Mouse (Mus musculus) spleen, adult 2 months (tissue): ENCODE measurements around the gene Gm28043. TPM values are rescaled to one million over a fixed set of nuclear protein-coding genes. Genes with fewer than 3 reads are reported as not detected.

ENCODE experiments used
- DNase-seq, 2 experiments: peaks; one replicate each; pipeline versions ENCODE4 v3.0.0 to v3.0.0-alpha.2; 2012 to 2021; ENCODE audit warnings: low spot score in 2 of 2, low read depth in 1 of 2
- H3K27ac ChIP-seq: fragments of 200-500 bp; 2 replicates; pipeline ENCODE4 v1.5.1; 2012; ENCODE audit warnings: low read length, inconsistent platforms; ENCODE audit not compliant: insufficient read depth
- H3K27me3 ChIP-seq: fragments of 200-500 bp; 2 replicates; pipeline ENCODE4 v1.6.1; 2012; ENCODE audit warnings: mild to moderate bottlenecking, moderate library complexity, low read length, inconsistent platforms; ENCODE audit not compliant: control insufficient read depth, insufficient read depth
- H3K36me3 ChIP-seq: fragments of 200-500 bp; 2 replicates; pipeline ENCODE4 v1.6.1; 2012; ENCODE audit warnings: mild to moderate bottlenecking, low read length, inconsistent platforms; ENCODE audit not compliant: control insufficient read depth, insufficient read depth
- H3K4me1 ChIP-seq: fragments of 200-500 bp; 2 replicates; pipeline ENCODE4 v1.6.1; 2011; ENCODE audit warnings: inconsistent platforms; ENCODE audit not compliant: control insufficient read depth, insufficient read depth, insufficient read length
- H3K4me3 ChIP-seq: fragments of 200-500 bp; 2 replicates; pipeline ENCODE4 v1.5.1; 2011; ENCODE audit warnings: mild to moderate bottlenecking, inconsistent platforms; ENCODE audit not compliant: insufficient read depth, insufficient read length; ENCODE audit errors: extremely low read depth
- CTCF ChIP-seq: fragments of 200-500 bp; IDR thresholded peaks from 2 replicates; pipeline ENCODE4 v1.5.1; 2011; ENCODE audit warnings: mild to moderate bottlenecking, inconsistent platforms; ENCODE audit not compliant: insufficient read depth, insufficient read length, insufficient replicate concordance; ENCODE audit errors: extremely low read depth
- POLR2A ChIP-seq: fragments of 200-500 bp; IDR thresholded peaks from 2 replicates; pipeline ENCODE4 v1.6.1; 2011; ENCODE audit warnings: low read depth, low read length, inconsistent platforms
- WGBS: fragments of 180-500 bp; shearing (Covaris S2); methylation state at CpG from one replicate; pipeline ENCODE4 v1.1.7; 2018; 5-methylcytosine and 5-hydroxymethylcytosine counted together
- polyA plus RNA-seq: library from polyadenylated mRNA; depleted of rRNA; stranded (reverse); fragments of >200 nt; gene quantifications from 2 replicates; pipeline ENCODE4 v1.2.3, GENCODE M21; 2012

The Gm28043 gene
- polyA plus RNA-seq, 1 experiment = 1.3 TPM

DNA sequence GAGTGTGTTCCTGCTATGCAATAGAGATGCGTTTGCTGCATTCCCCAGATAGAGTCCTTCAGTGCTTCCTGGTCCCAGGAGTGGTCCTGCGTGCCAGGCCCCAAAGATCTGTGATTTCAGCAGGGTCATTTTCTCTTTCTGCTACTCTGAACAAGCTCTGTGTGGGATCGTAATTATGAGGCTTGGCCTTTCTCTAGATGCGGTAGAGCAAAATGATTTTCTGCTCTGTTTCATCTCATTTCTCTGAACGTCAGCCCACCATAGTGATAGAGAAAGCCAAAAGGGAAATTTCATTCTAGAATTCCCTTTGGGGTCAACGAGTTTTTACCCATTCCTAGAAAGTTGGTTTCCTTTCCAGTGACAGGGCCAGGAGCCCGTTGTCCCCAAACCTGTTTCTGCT lies 67.6 kb downstream of the Gm28043 start:
- Histone ChIP-seq H3K36me3 (peaks cover 53% of the 10 kb centered on the region), H3K4me1 (peaks cover 16% of the 10 kb centered on the region), H3K27ac (no peak overlapping the region), H3K27me3 (no peaks in the 10 kb centered on the region), H3K4me3 (no peak overlapping the region)
- TF ChIP-seq CTCF (no peak), POLR2A (no peak)
- DNase-seq = no peak
- WGBS = 96% methylated on average over 7 of the region's 7 CpGs

DNA sequence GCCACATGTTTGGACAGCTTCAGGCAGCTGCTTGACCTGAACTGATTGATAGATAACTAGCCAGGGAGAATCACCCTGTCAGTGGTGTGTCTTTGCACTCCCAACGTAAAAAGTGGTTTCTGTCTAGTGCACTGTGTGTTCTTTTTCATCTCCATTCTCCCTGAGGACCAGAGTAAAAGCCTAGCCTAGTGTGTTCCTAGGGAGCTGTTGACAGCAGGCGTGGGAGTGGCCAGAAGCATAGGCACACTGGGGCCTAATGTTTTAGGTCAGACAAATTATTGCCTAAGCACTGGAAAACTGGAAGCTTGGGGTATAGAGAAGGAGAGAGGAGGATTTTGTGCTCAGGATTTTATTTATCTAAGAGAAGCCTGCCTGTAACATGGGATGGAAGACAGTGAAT lies 68.5 kb downstream of the Gm28043 start:
- no peak overlapping the region for H3K4me3 ChIP-seq
- peaks cover 57% of the 10 kb centered on the region for H3K36me3 ChIP-seq
- TF ChIP-seq POLR2A = no peak
- TF ChIP-seq CTCF = no peak
- H3K27ac ChIP-seq = no peak overlapping the region
- DNase-seq = no peak
- H3K27me3 ChIP-seq = no peaks in the 10 kb centered on the region
- peaks cover 16% of the 10 kb centered on the region for H3K4me1 ChIP-seq
- 96% methylated on average over 2 of the region's 2 CpGs for WGBS

DNA sequence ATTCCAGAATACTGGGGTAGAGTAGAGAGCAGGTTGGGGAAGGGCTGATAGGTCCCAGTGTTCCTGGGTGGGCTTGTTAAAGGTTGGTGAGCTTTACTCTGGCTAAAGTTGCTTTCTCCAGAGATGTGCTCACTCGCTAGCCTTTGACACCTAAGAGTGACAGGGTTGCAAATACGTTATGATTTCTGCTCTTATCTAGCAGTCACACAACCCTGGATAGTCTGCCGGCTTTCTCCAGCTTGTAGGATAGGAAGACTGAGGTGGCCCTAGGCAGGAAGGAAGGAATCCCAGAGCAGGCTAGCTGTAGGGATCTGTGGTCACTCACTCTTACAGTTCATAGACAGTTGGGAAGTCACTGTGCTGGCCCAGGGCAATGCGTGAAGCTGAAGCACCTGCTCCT lies 69.6 kb downstream of the Gm28043 start:
- Histone ChIP-seq H3K27me3 (no peaks in the 10 kb centered on the region), H3K27ac (no peak overlapping the region), H3K4me1 (peaks cover 10% of the 10 kb centered on the region), H3K4me3 (no peak overlapping the region), H3K36me3 (peaks cover 63% of the 10 kb centered on the region)
- TF ChIP-seq CTCF (no peak), POLR2A (no peak)
- 89% methylated on average over 4 of the region's 4 CpGs for WGBS
- DNase-seq = no peak

DNA sequence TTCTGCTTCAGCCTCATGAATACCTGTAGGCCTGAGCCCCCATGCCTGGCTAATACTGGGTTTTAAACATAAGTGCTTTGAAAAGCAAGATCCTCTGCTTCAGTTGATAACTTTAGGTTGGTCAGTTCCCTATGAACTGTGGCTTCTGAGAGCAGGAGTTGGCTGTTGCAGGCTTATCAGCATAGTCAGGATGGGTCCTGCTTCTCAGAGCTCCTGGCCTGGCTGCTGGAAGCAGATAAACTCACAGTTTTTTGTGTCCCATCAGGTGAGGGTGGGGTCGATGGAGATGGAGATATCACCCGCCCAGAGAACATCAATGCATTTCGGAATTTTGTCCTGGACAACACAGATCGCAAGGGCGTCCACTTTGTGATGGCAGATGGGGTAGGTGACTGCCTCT lies 72.1 kb downstream of the Gm28043 start:
- Histone ChIP-seq H3K4me3 (no peak overlapping the region), H3K4me1 (no peaks in the 10 kb centered on the region; the same call in 1 of the 2 replicates), H3K36me3 (peaks cover 75% of the 10 kb centered on the region), H3K27me3 (no peaks in the 10 kb centered on the region), H3K27ac (no peak overlapping the region)
- DNase-seq = no peak
- TF ChIP-seq POLR2A = no peak
- no peak for TF ChIP-seq CTCF
- WGBS = 84% methylated on average over 5 of the region's 5 CpGs

DNA sequence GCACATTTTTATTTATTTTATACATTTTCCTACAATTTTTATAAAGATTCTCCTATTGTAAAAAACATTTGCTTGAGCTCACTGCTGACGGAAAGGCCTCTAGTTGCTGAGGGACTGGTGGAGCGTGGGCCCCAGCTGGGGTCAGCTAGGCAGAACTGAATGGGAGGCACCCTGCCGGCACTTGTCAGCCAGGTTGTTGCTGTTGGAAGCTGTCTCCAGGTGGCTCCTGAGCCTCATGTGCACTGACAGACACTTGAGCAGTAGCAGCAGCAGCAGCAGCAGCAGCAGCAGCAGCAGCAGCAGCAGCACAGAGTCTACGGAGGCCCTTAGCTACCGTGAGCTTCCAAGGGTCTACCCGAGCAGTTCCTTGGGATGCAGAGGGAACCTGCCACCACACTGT lies 72.7 kb downstream of the Gm28043 start:
- H3K4me1 ChIP-seq = no peaks in the 10 kb centered on the region
- no peaks in the 10 kb centered on the region for H3K27me3 ChIP-seq
- H3K27ac ChIP-seq = no peak overlapping the region
- TF ChIP-seq POLR2A (no peak), CTCF (no peak)
- DNase-seq = no peak
- H3K36me3 ChIP-seq = peaks cover 69% of the 10 kb centered on the region
- H3K4me3 ChIP-seq = no peak overlapping the region
- 80% methylated on average over 6 of the region's 6 CpGs for WGBS

DNA sequence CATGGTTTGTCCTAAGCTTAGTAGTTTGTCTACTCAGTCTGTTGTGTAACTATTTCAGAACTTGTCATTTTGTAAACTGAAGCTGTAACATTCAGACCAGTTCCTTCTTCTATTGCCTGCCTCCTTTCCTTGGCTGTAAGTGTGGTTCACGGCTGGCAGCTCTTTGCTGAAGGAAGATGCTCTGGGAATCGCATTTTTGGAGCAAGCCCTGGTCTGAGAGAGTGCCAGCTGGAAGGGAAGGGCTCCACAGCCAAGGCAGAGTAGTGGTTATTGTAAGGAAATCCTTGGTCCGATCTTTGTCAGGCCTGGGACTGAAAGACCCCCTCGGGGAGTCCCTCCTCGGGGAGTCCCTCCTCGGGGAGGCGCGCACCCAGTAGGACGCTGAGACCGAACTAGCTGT lies 73.9 kb downstream of the Gm28043 start:
- peaks cover 67% of the 10 kb centered on the region for H3K36me3 ChIP-seq

DNA sequence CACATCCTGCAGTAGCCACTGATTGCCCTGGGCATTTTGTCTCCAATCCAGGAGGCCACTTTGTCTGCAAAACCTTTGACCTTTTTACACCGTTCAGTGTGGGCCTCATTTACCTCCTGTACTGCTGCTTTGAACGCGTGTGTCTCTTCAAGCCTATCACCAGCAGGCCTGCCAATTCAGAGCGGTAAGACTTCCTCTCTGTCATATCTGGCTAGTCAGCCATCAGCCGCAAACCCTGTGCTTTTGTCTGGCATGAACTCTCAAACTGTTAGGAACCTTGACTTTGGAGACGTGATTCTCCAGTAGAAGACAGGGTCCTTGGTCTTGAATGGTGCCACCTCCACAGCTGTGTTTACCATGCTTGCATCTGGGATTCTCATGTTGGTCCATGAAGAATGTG lies 75.6 kb downstream of the Gm28043 start:
- Histone ChIP-seq H3K4me3 (no peak overlapping the region), H3K36me3 (peaks cover 67% of the 10 kb centered on the region), H3K27ac (no peak overlapping the region), H3K4me1 (no peaks in the 10 kb centered on the region), H3K27me3 (no peaks in the 10 kb centered on the region)
- WGBS = 75% methylated on average over 6 of the region's 6 CpGs
- DNase-seq = no peak
- no peak for TF ChIP-seq POLR2A

More for the DNA sequence above, 73.9 kb downstream of the Gm28043 start:
- WGBS = 95% methylated on average over 10 of the region's 10 CpGs
- no peak for TF ChIP-seq POLR2A
- H3K4me3 ChIP-seq = no peak overlapping the region
- H3K27ac ChIP-seq = no peak overlapping the region
- no peaks in the 10 kb centered on the region for H3K27me3 ChIP-seq
- H3K4me1 ChIP-seq = no peaks in the 10 kb centered on the region
- DNase-seq = no peak

DNA sequence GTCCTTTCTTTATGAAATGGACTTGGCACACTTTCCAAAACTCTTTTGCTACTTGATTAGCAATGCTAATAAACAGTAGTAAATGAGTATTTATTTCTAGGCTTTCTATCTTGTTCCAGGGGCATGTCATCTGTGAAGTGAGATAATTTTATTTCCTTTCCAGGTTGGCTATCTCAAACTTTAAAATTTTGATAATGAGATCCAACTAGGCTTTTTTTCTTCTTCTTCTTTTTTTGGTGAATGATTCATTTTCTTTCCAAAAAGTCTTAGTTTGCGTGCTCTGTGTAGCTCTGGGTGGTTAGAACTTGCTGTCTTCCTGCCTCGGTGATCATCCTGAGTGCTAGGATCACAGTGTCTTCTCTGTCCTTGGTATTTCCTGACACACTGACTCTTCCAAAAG lies 78.2 kb downstream of the Gm28043 start:
- no peaks in the 10 kb centered on the region for H3K4me1 ChIP-seq
- no peak overlapping the region for H3K27ac ChIP-seq
- no peaks in the 10 kb centered on the region for H3K27me3 ChIP-seq
- H3K36me3 ChIP-seq = peaks cover 62% of the 10 kb centered on the region
- H3K4me3 ChIP-seq = no peak overlapping the region
- WGBS = 88% methylated on average over 2 of the region's 2 CpGs
- no peak for TF ChIP-seq CTCF
- no peak for TF ChIP-seq POLR2A
- DNase-seq = no peak
